Mouse (Mus musculus): ENCODE data around the gene Pip4k2c. TPM values are rescaled to one million over a fixed set of nuclear protein-coding genes. Genes with fewer than 3 reads are reported as not detected.

The Pip4k2c gene
- polyA plus RNA-seq, 1 experiment from 2014 or later: 22.1 TPM

DNA sequence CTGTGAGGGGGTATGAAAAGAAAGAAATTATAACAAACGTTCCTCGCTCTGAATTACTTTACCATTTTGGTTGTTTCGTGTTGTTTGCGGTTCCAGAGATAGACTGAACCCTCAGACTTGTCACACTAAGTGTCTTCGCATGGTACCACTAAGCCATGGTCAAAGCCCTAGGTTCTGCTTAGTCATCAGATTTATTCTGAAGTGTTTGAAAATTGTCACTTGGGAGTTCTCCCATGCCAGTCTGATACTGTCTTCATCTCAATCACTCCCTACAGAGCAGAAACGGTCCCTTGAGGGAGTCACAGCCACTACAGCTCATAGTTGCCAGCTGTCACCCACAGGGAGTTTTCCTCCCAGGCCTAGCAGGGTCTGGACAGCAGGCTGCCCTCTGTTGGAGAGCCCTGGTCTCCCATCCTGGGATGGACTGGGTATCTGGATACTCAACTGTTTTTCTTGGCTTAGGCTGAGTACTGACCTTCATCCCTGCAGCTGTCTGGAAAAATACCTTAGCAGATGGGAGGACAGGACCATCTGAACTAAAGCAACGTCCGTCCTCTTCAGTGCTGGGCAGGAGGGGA is 15.0 kb upstream of the Pip4k2c start:
- no peak overlapping the region for H3K9ac ChIP-seq
- no peak overlapping the region for H3K27ac ChIP-seq
- peaks cover 51% of the 10 kb centered on the region for H3K36me3 ChIP-seq
- H3K9me3 ChIP-seq: no peaks in the 10 kb centered on the region
- H3K27me3 ChIP-seq: no peaks in the 10 kb centered on the region
- H3K4me3 ChIP-seq: no peak overlapping the region
- no peaks in the 10 kb centered on the region for H3K4me1 ChIP-seq (replicated peaks)
- no peak for ATAC-seq (ENCODE audit: low FRiP score)
- 77% methylated on average over 8 of the region's 8 CpGs for WGBS
- no peak overlapping the region for H3K4me2 ChIP-seq

DNA sequence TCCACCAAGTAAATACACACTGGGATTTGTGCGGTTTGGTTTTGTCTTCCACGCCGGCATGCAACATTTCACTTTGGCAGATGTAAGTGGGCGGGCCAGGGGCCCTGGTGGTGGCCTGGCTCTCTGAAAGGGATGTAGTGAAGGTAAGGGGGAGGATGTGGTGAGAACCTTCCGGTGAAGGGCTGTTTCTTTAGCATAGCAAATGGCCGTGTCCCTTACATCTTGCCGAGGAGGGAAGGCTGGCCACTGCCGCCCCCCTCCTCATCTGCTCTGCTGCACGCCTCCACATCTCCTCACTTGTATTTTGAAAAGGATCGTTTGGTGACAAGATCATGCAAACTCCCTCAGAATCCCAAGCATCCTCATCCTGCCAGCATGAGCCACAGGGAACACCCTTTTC is 14.3 kb upstream of the Pip4k2c start:
- ATAC-seq (ENCODE audit: low FRiP score): no peak
- Histone ChIP-seq H3K27me3 (no peaks in the 10 kb centered on the region), H3K4me1 (replicated peaks) (no peaks in the 10 kb centered on the region), H3K4me2 (no peak overlapping the region), H3K9me3 (no peaks in the 10 kb centered on the region), H3K4me3 (no peak overlapping the region), H3K36me3 (peaks cover 45% of the 10 kb centered on the region), H3K27ac (0 out of 2 replicates have a peak overlapping the region, but pooled peaks have one; percentile 4), H3K9ac (no peak overlapping the region)
- WGBS: 24% methylated on average over 10 of the region's 10 CpGs

DNA sequence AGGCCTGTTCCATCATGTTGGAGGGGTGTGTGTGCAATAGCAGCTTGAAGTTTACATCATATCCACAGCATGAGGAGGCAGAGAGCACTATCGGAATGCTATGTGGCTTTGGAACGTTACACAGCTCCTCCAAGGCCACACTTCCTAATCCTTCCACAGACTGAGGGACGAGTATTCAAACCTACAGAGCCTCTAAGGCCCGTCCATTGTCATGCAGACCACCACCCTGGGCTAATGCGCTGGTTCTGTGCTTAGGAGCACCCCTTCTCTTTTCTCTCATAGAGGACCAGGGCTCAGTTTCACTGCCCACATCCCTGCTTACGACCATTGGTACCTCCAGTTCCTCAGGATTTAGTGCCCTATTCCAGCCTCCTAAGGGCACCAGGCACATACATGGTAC is 13.8 kb upstream of the Pip4k2c start:
- no peaks in the 10 kb centered on the region for H3K27me3 ChIP-seq
- no peak for ATAC-seq (ENCODE audit: low FRiP score)

DNA sequence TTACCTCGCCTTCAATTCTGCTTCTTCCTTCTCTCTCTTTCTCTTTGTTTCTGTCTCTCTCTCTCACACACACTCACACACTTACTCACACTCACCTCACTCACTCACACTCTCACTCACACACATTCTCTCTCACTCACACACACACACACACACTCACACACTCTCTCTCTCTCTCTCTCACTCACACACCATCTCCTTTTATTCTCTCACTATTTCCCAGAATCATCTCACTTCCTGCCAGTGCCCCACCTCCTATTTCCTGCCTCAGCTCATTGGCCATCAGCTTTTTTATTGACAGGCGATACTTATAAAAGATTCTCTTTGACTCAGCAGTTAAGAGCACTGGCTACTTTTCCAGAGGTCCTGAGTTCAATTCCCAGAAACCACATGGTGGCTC is 7.0 kb upstream of the Pip4k2c start:
- H3K9ac ChIP-seq: no peak overlapping the region
- 86% methylated on average over 2 of the region's 2 CpGs for WGBS
- H3K36me3 ChIP-seq: no peaks in the 10 kb centered on the region
- no peak for ATAC-seq (ENCODE audit: low FRiP score)
- no peak overlapping the region for H3K4me3 ChIP-seq
- H3K9me3 ChIP-seq: no peaks in the 10 kb centered on the region
- no peak overlapping the region for H3K4me2 ChIP-seq
- no peaks in the 10 kb centered on the region for H3K4me1 ChIP-seq (replicated peaks)
- H3K27me3 ChIP-seq: no peaks in the 10 kb centered on the region
- no peak overlapping the region for H3K27ac ChIP-seq

More for the DNA sequence above, 13.8 kb upstream of the Pip4k2c start:
- Histone ChIP-seq H3K4me3 (no peak overlapping the region), H3K4me2 (no peak overlapping the region), H3K36me3 (peaks cover 39% of the 10 kb centered on the region), H3K27ac (no peak overlapping the region), H3K9me3 (no peaks in the 10 kb centered on the region), H3K9ac (no peak overlapping the region), H3K4me1 (replicated peaks) (no peaks in the 10 kb centered on the region)
- 34% methylated on average over 6 of the region's 6 CpGs for WGBS

DNA sequence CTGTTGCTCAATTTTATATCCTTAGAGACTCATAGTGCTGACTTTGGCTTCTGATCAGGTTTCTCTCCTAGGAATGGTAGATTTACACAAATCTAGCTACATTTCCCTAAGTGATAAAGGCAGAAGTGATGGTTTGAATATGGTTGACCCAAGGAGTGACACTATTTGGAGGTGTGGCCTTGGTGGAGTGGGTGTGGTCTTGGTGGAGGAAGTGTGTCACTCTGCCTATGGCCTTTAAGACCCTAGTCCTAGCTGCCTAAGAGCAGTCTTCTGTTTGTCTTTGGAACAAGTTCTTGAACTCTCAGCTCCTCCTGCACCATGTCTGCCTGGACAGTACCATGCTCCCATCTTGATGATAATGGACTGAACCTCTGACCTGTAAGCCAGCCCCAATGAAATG is 5.8 kb upstream of the Pip4k2c start:
- Histone ChIP-seq H3K4me3 (no peak overlapping the region), H3K36me3 (no peaks in the 10 kb centered on the region), H3K9me3 (no peaks in the 10 kb centered on the region), H3K4me2 (no peak overlapping the region), H3K9ac (no peak overlapping the region), H3K4me1 (replicated peaks) (no peaks in the 10 kb centered on the region), H3K27me3 (no peaks in the 10 kb centered on the region), H3K27ac (no peak overlapping the region)
- ATAC-seq (ENCODE audit: low FRiP score): no peak

DNA sequence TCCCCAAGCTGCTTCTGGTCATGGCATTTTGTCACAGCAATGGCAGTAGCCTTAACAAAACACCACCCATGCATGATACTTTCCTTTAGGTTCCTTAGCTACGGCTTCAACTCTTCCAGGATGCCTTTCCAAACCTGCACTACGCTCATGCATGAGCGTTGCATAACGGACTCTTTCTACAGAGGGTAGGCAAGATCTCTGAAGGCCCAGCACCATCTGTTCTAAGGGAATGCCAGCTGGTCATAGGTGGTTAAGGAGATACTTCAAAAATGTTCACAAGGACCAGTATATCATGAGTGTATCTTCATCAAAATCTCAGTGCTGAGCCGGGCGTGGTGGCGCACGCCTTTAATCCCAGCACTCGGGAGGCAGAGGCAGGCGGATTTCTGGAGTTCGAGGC is 5.1 kb upstream of the Pip4k2c start:
- Histone ChIP-seq H3K9me3 (no peaks in the 10 kb centered on the region), H3K36me3 (no peaks in the 10 kb centered on the region), H3K9ac (no peak overlapping the region), H3K27me3 (no peaks in the 10 kb centered on the region), H3K4me1 (replicated peaks) (0 out of 2 replicates have a peak, but pooled peaks cover 3% of the 10 kb centered on the region), H3K4me2 (no peak overlapping the region), H3K4me3 (no peak overlapping the region), H3K27ac (no peak overlapping the region)
- 95% methylated on average over 11 of the region's 11 CpGs for WGBS
- no peak for ATAC-seq (ENCODE audit: low FRiP score)

DNA sequence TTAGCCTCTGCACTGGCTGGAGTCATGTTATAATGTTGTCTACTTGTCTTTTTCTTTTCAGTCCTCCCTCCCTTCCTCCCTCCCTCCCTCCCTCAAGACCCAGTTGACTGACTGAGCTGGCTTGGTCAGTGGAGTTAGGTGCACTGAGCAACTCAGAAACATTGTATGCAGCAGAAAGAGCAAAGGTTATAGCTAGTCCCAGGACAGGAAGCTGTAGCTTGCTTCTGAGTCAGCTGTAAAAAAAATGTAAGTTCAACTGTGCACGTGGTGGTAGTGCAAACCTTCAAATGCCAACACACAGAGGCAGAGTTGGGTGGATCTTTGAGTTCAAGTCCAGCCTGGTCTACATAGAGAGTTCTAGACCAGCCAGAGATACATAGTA is 3.0 kb upstream of the Pip4k2c start:
- Histone ChIP-seq H3K27ac (no peak overlapping the region), H3K9me3 (no peaks in the 10 kb centered on the region), H3K36me3 (no peaks in the 10 kb centered on the region), H3K4me2 (no peak overlapping the region), H3K4me1 (replicated peaks) (peaks cover 20% of the 10 kb centered on the region), H3K9ac (no peak overlapping the region), H3K27me3 (no peaks in the 10 kb centered on the region), H3K4me3 (no peak overlapping the region)
- no peak for ATAC-seq (ENCODE audit: low FRiP score)
- 60% methylated on average over 1 of the region's 1 CpGs for WGBS

DNA sequence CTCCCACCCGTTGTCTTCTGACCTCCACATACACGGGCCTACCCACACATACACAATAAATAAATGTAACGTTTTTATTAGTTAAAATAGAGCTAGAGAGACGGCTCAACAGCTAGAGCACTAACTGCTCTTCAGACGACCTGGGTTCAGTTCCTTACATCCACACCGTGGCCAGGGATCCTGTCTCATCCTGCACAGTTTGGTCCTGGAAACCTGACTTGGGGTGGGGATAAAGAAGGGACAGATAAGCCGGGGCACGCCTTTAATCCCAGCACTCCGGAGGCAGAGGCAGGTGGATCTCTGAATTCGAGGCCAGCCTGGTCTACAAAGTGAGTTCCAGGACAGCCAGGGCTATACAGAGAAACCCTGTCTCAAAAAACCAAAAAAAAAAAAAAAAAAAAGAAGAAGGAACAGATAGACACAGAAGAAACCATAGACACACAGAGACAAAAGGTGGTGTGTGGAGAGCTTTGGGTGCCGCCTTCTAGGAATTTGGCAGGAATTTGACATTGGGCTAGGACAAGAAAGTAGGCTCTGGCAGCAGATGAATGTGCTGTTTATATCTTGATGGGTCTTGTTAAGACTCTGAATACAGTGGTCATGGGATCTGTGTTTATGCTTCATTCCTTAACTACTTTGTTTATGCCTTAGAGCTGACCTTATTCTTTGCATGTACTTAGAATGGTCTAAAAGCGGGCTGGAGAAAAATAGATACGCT is 2.5 kb upstream of the Pip4k2c start:
- Histone ChIP-seq H3K4me2 (no peak overlapping the region), H3K9ac (no peak overlapping the region), H3K36me3 (peaks cover 2% of the 10 kb centered on the region; the same call in 1 of the 2 replicates), H3K27ac (no peak overlapping the region), H3K4me1 (replicated peaks) (peaks cover 22% of the 10 kb centered on the region), H3K9me3 (no peaks in the 10 kb centered on the region), H3K27me3 (no peaks in the 10 kb centered on the region), H3K4me3 (no peak overlapping the region)
- WGBS: 84% methylated on average over 13 of the region's 13 CpGs
- ATAC-seq (ENCODE audit: low FRiP score): no peak

DNA sequence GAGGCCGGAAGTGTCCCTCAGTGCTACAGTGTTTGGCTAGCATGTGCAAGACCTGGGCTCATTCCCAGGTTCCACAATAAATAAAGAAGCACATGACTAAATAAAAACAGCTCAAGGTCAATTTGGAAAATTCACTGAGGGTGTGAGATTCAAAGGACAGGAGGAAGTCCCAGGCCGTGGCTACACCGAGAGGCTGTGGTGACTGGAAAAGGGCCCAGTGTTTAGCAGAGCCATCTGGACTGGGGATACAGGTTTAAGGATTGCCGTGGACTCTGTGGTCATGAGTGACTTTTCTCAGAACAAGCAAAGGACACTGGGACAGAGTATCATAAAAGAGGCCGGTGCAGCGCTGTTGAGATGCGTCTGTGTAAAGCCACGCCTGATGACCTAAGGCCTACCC is 1.9 kb upstream of the Pip4k2c start:
- no peak overlapping the region for H3K4me2 ChIP-seq
- peaks cover 8% of the 10 kb centered on the region for H3K36me3 ChIP-seq
- H3K4me3 ChIP-seq: no peak overlapping the region
- H3K4me1 ChIP-seq (replicated peaks): peaks cover 22% of the 10 kb centered on the region
- no peak overlapping the region for H3K9ac ChIP-seq
- ATAC-seq (ENCODE audit: low FRiP score): no peak
- no peaks in the 10 kb centered on the region for H3K9me3 ChIP-seq
- H3K27me3 ChIP-seq: no peaks in the 10 kb centered on the region
- no peak overlapping the region for H3K27ac ChIP-seq
- WGBS: 92% methylated on average over 8 of the region's 8 CpGs

DNA sequence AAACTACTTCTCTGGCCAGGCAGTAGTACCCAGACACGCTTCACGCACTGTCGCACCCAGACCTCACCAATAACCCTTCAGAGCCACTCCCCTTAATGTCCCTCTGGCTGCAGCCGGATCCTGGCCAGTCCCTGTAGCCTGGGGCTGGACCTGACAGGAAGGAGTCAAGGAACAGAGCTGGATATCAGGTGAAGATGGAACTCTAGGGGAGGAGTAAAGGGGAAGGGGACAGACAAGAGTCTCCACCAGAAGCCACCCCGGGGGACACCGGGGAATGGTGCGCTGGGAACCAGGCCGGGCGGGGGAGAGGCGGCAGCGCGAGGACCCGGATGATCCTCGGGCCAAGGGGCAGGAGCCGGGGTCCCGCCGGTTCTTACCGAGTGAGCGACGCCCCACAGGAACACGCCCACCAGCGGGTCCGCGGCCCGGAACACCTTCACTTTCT is 402 bp downstream of the Pip4k2c start:
- Histone ChIP-seq H3K27ac (peak overlapping the region; percentile 71), H3K36me3 (peaks cover 25% of the 10 kb centered on the region), H3K4me1 (replicated peaks) (peaks cover 22% of the 10 kb centered on the region), H3K4me2 (peak overlapping the region; percentile 97), H3K9ac (peak overlapping the region; percentile 88), H3K9me3 (no peaks in the 10 kb centered on the region), H3K4me3 (peak overlapping the region; percentile 87), H3K27me3 (no peaks in the 10 kb centered on the region)
- ATAC-seq (ENCODE audit: low FRiP score): peak; percentile 67
- under 1% methylated on average over 25 of the region's 25 CpGs for WGBS

DNA sequence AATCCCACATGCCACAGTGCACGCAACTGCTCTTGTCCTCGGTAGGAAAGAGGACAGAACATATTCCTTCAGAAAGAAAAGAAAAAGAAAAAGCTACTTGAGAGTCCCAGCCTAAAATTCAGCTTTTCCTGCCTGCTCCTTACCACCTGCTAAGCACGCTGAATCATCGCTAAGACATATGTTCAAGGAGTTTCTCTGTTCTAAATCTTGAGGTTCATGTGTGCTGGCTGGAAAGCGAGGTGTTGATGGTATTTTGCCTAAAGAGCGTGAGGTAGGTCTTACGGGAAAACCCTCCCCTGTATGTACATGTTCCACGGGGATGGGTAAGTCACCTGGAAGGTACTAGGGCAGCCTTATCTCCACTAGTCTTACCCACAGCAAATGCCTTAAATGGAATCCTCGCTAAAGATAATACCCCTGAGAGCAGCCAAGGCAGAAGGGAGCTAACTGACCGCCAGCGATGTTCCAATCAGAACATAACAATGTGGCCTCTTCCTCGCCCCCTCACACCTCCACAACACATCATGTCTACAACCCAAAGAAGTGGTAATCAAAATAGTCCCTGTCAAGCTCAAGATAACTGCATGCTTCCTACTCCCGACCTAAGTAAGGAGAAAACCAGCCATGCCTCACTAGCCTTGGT is 1.3 kb downstream of the Pip4k2c start:
- H3K27me3 ChIP-seq: no peaks in the 10 kb centered on the region
- 87% methylated on average over 13 of the region's 13 CpGs for WGBS
- H3K9ac ChIP-seq: peak overlapping the region; percentile 88

DNA sequence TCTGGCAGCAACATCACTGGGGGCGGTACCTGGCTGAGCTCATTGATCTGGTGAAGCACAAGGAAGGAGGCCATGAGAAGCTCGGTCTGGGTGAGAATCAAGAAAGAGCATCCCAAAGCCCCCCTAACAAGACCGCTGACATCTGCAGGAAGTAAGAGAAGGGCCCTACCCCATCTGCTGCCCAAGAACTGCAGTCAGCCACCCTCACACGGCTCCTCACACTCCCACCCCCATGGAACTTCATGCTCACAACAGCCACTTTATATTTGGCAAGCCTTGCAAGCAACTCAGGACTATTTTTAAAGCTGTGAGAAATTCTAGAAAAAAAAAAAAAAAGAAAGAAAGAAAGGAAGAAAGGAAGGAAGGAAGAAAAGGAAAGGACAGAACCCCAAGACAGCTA is 2.5 kb downstream of the Pip4k2c start:
- 89% methylated on average over 4 of the region's 4 CpGs for WGBS
- no peak overlapping the region for H3K4me3 ChIP-seq
- peaks cover 22% of the 10 kb centered on the region for H3K4me1 ChIP-seq (replicated peaks)
- no peaks in the 10 kb centered on the region for H3K27me3 ChIP-seq
- H3K36me3 ChIP-seq: peaks cover 44% of the 10 kb centered on the region
- H3K4me2 ChIP-seq: no peak overlapping the region
- H3K27ac ChIP-seq: no peak overlapping the region
- ATAC-seq (ENCODE audit: low FRiP score): no peak
- 0 out of 2 replicates have a peak overlapping the region, but pooled peaks have one; percentile 8 for H3K9ac ChIP-seq
- no peaks in the 10 kb centered on the region for H3K9me3 ChIP-seq

More for the DNA sequence above, 1.3 kb downstream of the Pip4k2c start:
- H3K4me2 ChIP-seq: peak overlapping the region; percentile 97
- ATAC-seq (ENCODE audit: low FRiP score): no peak
- H3K27ac ChIP-seq: no peak overlapping the region
- peak overlapping the region; percentile 87 for H3K4me3 ChIP-seq
- peaks cover 34% of the 10 kb centered on the region for H3K36me3 ChIP-seq
- H3K4me1 ChIP-seq (replicated peaks): peaks cover 22% of the 10 kb centered on the region
- no peaks in the 10 kb centered on the region for H3K9me3 ChIP-seq
